Mouse (Mus musculus): ENCODE data around the gene Glyatl3.

- TF ChIP-seq CTCF (IDR thresholded peaks at IDR 0.05; ENCODE audit: low read depth, low read length), result no peak
- no peak for TF ChIP-seq TAL1 (conservative IDR thresholded peaks at IDR 0.05; ENCODE audit: low read depth, low read length)
- TF ChIP-seq GATA1 (IDR thresholded peaks at IDR 0.05; ENCODE audit: borderline replicate concordance, low read length), result no peak
Observed at GRCm38 (mm10) chr17:40872626-40873025, 41.5 kb downstream of the Glyatl3 start.
